Mouse (Mus musculus) CH12.LX (cell line): Measurements from ENCODE around the gene Cdc42. TPM values are rescaled to one million over a fixed set of nuclear protein-coding genes. Genes with fewer than 3 reads are reported as not detected.

Experiments used
- DNase-seq: peaks from one replicate; pipeline ENCODE4 v3.0.0-alpha.2; 2013; ENCODE audit errors: extremely low read depth
- H3K27ac ChIP-seq: 2 replicates; pipeline ENCODE4 v1.5.1; 2012; ENCODE audit warnings: low read depth, mild to moderate bottlenecking, control low read depth, moderate library complexity; ENCODE audit not compliant: insufficient read depth
- H3K27me3 ChIP-seq: replicated peaks from 2 replicates; pipeline ENCODE3; 2012; ENCODE audit warnings: inconsistent platforms
- H3K36me3 ChIP-seq, 2 experiments: replicated peaks in 1 of 2; 2 replicates each; pipeline versions ENCODE3 to v1.6.1; 2012; ENCODE audit warnings: inconsistent platforms in 1 of 2, low read length in 1 of 2, mild to moderate bottlenecking in 1 of 2, mixed read lengths in 1 of 2, moderate library complexity in 1 of 2; ENCODE audit not compliant: control insufficient read depth in 1 of 2, insufficient read depth in 1 of 2
- H3K4me1 ChIP-seq, 2 experiments: 2 replicates each; pipeline ENCODE4 v1.6.1; 2012; ENCODE audit warnings: inconsistent platforms in 1 of 2, moderate library complexity in 1 of 2; ENCODE audit not compliant: insufficient read depth in 2 of 2, control insufficient read depth in 1 of 2
- H3K4me2 ChIP-seq: 2 replicates; pipeline ENCODE4 v1.6.1; 2012; ENCODE audit warnings: low read depth, mild to moderate bottlenecking, control low read depth; ENCODE audit not compliant: poor library complexity, insufficient read depth, severe bottlenecking
- H3K4me3 ChIP-seq, 3 experiments: fragments of 150-350 bp in 1 of 3; sonication (generic) in 1 of 3; replicated peaks in 1 of 3; 2 replicates each; pipeline versions ENCODE3 to v1.5.1; 2011 to 2012; ENCODE audit warnings: low read depth in 2 of 3, low read length in 2 of 3, mild to moderate bottlenecking in 2 of 3, moderate library complexity in 2 of 3, control low read depth in 1 of 3, improper control_type of control experiment in 1 of 3, inconsistent platforms in 1 of 3, mixed read lengths in 1 of 3; ENCODE audit not compliant: poor library complexity in 1 of 3
- H3K79me2 ChIP-seq: replicated peaks from 2 replicates; pipeline ENCODE4 v1.6.1; 2012; ENCODE audit warnings: mild to moderate bottlenecking, moderate library complexity; ENCODE audit not compliant: control insufficient read depth, poor library complexity, insufficient read depth, severe bottlenecking; ENCODE audit errors: extremely low read depth
- H3K9ac ChIP-seq: 2 replicates; pipeline ENCODE4 v1.6.1; 2012; ENCODE audit warnings: low read depth, mild to moderate bottlenecking, control low read depth, moderate library complexity; ENCODE audit not compliant: insufficient read depth
- H3K9me3 ChIP-seq: replicated peaks from 2 replicates; pipeline ENCODE3; 2012; ENCODE audit warnings: low read length, inconsistent platforms, mixed read lengths
- BHLHE40 ChIP-seq: IDR thresholded peaks from 2 replicates; pipeline ENCODE4 v1.6.1; 2011; ENCODE audit warnings: mild to moderate bottlenecking, low read depth, low read length, improper control_type of control experiment
- CHD2 ChIP-seq: IDR thresholded peaks from 2 replicates; pipeline ENCODE4 v1.6.1; 2011; ENCODE audit warnings: low read length, improper control_type of control experiment
- CTCF ChIP-seq, 2 experiments: IDR thresholded peaks in 1 of 2; conservative IDR thresholded peaks in 1 of 2; 2 replicates each; pipeline ENCODE4 v1.5.1; 2011 to 2012; ENCODE audit warnings: low read depth in 2 of 2, low read length in 2 of 2, improper control_type of control experiment in 1 of 2, inconsistent platforms in 1 of 2, mild to moderate bottlenecking in 1 of 2, moderate library complexity in 1 of 2
- ELF1 ChIP-seq: IDR thresholded peaks from 2 replicates; pipeline ENCODE4 v1.6.1; 2014; ENCODE audit warnings: low read depth, mild to moderate bottlenecking, inconsistent platforms, low read length, improper control_type of control experiment
- EP300 ChIP-seq: IDR thresholded peaks from 2 replicates; pipeline ENCODE4 v1.6.1; 2011; ENCODE audit warnings: low read length, improper control_type of control experiment
- ETS1 ChIP-seq: conservative IDR thresholded peaks from 2 replicates; pipeline ENCODE4 v1.6.1; 2012; ENCODE audit warnings: low read depth, mild to moderate bottlenecking, inconsistent platforms, low read length, improper control_type of control experiment, moderate library complexity
- HCFC1 ChIP-seq: IDR thresholded peaks from 2 replicates; pipeline ENCODE4 v1.6.1; 2012; ENCODE audit warnings: low read depth, mild to moderate bottlenecking, inconsistent platforms, low read length, improper control_type of control experiment
- JUN ChIP-seq: IDR thresholded peaks from 2 replicates; pipeline ENCODE4 v1.6.1; 2011; ENCODE audit warnings: low read depth, mild to moderate bottlenecking, low read length, improper control_type of control experiment, moderate library complexity; ENCODE audit not compliant: insufficient read depth
- JUND ChIP-seq: conservative IDR thresholded peaks from 2 replicates; pipeline ENCODE4 v1.6.1; 2011; ENCODE audit warnings: low read depth, low read length, improper control_type of control experiment
- KAT2A ChIP-seq: IDR thresholded peaks from 2 replicates; pipeline ENCODE4 v1.6.1; 2012; ENCODE audit warnings: low read length, improper control_type of control experiment, inconsistent platforms; ENCODE audit not compliant: insufficient replicate concordance
- MAZ ChIP-seq: IDR thresholded peaks from 2 replicates; pipeline ENCODE4 v1.6.1; 2012; ENCODE audit warnings: low read depth, mild to moderate bottlenecking, inconsistent platforms, low read length, improper control_type of control experiment, moderate library complexity
- MEF2A ChIP-seq: IDR thresholded peaks from 2 replicates; pipeline ENCODE4 v1.6.1; 2014; ENCODE audit warnings: low read depth, mild to moderate bottlenecking, inconsistent platforms, low read length, improper control_type of control experiment, borderline replicate concordance
- MXI1 ChIP-seq: IDR thresholded peaks from 2 replicates; pipeline ENCODE4 v1.6.1; 2011; ENCODE audit warnings: mild to moderate bottlenecking, low read depth, low read length, improper control_type of control experiment
- MYC ChIP-seq: IDR thresholded peaks from 2 replicates; pipeline ENCODE4 v1.6.1; 2011; ENCODE audit warnings: low read depth, mild to moderate bottlenecking, improper control_type of control experiment, low read length
- NRF1 ChIP-seq: IDR thresholded peaks from 2 replicates; pipeline ENCODE4 v1.6.1; 2014; ENCODE audit warnings: low read depth, mild to moderate bottlenecking, inconsistent platforms, low read length, improper control_type of control experiment, moderate library complexity
- PAX5 ChIP-seq: IDR thresholded peaks from 2 replicates; pipeline ENCODE4 v1.6.1; 2012; ENCODE audit warnings: low read length, inconsistent platforms, mixed read lengths
- RCOR1 ChIP-seq: conservative IDR thresholded peaks from 2 replicates; pipeline ENCODE4 v1.6.1; 2012; ENCODE audit warnings: low read depth, mild to moderate bottlenecking, inconsistent platforms, low read length, improper control_type of control experiment
- SMC3 ChIP-seq: IDR thresholded peaks from 2 replicates; pipeline ENCODE4 v1.6.1; 2011; ENCODE audit warnings: low read depth, low read length, improper control_type of control experiment
- TBP ChIP-seq: conservative IDR thresholded peaks from 2 replicates; pipeline ENCODE4 v1.6.1; 2011; ENCODE audit warnings: low read depth, low read length, improper control_type of control experiment
- TCF12 ChIP-seq: IDR thresholded peaks from 2 replicates; pipeline ENCODE4 v1.6.1; 2014; ENCODE audit warnings: low read depth, mild to moderate bottlenecking, inconsistent platforms, low read length, improper control_type of control experiment
- UBTF ChIP-seq: IDR thresholded peaks from 2 replicates; pipeline ENCODE4 v1.6.1; 2012; ENCODE audit warnings: low read depth, mild to moderate bottlenecking, inconsistent platforms, low read length, improper control_type of control experiment, moderate library complexity
- USF1 ChIP-seq: IDR thresholded peaks from 2 replicates; pipeline ENCODE4 v1.6.1; 2014; ENCODE audit warnings: low read depth, mild to moderate bottlenecking, inconsistent platforms, low read length, improper control_type of control experiment
- ZMIZ1 ChIP-seq: IDR thresholded peaks from 2 replicates; pipeline ENCODE4 v1.6.1; 2012; ENCODE audit warnings: low read depth, mild to moderate bottlenecking, inconsistent platforms, low read length, improper control_type of control experiment
- ZNF384 ChIP-seq: IDR thresholded peaks from 2 replicates; pipeline ENCODE4 v1.6.1; 2012; ENCODE audit warnings: low read depth, low read length, improper control_type of control experiment, inconsistent platforms
- dilution Hi-C: fragments of 300-500 bp; cut with MboI; formaldehyde crosslinking; loops from 2 replicates; pipeline ENCODE4 v1.14.3; 2020; ENCODE audit warnings: low sequenced_read_pairs; ENCODE audit not compliant: extremely low pct_unique_long_range_greater_than_20kb, extremely low pct_ligation_motif_present
- in situ Hi-C: fragments of 300-500 bp; cut with MboI; formaldehyde crosslinking; loops from 3 replicates; pipeline ENCODE4 v1.14.3; 2019; ENCODE audit warnings: low sequenced_read_pairs, low pct_ligation_motif_present, low pct_unique_long_range_greater_than_20kb, mixed read lengths
- polyA plus RNA-seq: library from polyadenylated mRNA; unstranded; fragments of >175 nt; gene quantifications from 2 replicates; pipeline ENCODE4 v1.2.1, GENCODE M21; 2012; ENCODE audit warnings: low read depth; ENCODE audit not compliant: insufficient read length
- total RNA-seq, 2 experiments: library from RNA; depleted of rRNA; stranded (reverse); fragments of 300-350 nt in 1 of 2; fragments of >200 nt in 1 of 2; gene quantifications; 2 replicates each; pipeline ENCODE4 v1.2.3; 2012 to 2014

Cdc42 gene
- total and polyA plus RNA-seq, 3 experiments, result 209 to 594 (median 378) TPM

DNA sequence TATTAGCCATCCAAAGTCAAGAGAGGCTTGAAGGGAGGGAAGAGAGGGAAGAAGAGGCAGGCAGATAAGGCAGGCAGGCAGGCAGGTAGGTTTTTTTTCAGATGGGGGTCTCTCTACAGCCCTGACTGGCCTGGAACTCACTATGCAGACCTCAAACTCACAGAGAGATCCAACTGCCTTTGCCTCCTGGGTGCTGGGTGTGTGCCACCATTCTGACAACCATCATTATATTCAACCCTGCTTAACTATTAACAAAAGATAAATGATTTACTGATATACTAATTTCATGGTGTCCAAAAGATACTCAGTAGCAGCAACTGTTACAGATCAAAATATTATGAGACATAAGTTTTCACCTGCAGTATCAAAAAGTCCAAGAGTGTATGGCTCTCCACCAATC, 25.5 kb downstream of the Cdc42 start:
- no peak overlapping the region for H3K9ac ChIP-seq
- TF ChIP-seq TCF12 (no peak), MYC (no peak), JUND (no peak), TBP (no peak), ETS1 (no peak), USF1 (no peak), CHD2 (no peak), NRF1 (no peak), SMC3 (no peak), MAZ (no peak), RCOR1 (no peak), JUN (no peak), HCFC1 (no peak), ELF1 (no peak), EP300 (no peak), KAT2A (no peak), ZNF384 (no peak), CTCF (conservative IDR thresholded peaks at IDR 0.05 in 1 of 2, IDR thresholded peaks at IDR 0.05 in 1 of 2; ENCODE audit: low read depth in 2 of 2, low read length in 2 of 2) (no peak), MXI1 (no peak)
- in situ Hi-C loops, result no loop called here
- H3K9me3 ChIP-seq, result no peaks in the 10 kb centered on the region
- H3K4me2 ChIP-seq, result no peak overlapping the region
- H3K4me1 ChIP-seq, result no peaks in the 10 kb centered on the region
- dilution Hi-C loops, result no loop called here
- peaks cover 62% of the 10 kb centered on the region for H3K79me2 ChIP-seq
- no peaks in the 10 kb centered on the region for H3K27me3 ChIP-seq
- no peak overlapping the region for H3K4me3 ChIP-seq
- H3K36me3 ChIP-seq, result peaks cover 44 to 88% of the 10 kb centered on the region in 2 experiments
- no peak overlapping the region for H3K27ac ChIP-seq
- no peak for DNase-seq

DNA sequence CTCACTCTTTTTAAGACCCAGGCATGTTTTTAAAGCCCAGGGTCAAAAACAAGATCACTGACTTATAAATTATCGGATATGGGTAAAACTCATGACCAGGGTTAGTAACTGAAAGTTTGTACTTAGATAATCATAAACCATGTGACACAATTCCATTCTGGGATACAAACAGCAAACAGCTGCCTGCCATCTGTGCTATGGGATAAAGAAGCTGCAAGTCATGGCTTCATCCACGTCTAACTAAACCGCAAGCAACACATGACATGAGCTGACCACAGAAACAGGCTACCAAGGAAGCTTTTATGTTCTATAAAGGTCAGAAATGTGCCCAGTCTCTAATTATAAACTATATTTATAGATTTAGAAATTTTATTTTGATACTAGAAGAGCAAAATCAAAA, 31.0 kb downstream of the Cdc42 start:
- H3K4me3 ChIP-seq, result no peak overlapping the region
- in situ Hi-C loops (no loop called here), dilution Hi-C loops (no loop called here)
- H3K79me2 ChIP-seq, result peaks cover 35% of the 10 kb centered on the region
- TF ChIP-seq BHLHE40 (no peak), MEF2A (no peak), TCF12 (no peak), RCOR1 (no peak), ZMIZ1 (no peak), NRF1 (no peak), UBTF (no peak), MYC (no peak), PAX5 (no peak)
- H3K9ac ChIP-seq, result no peak overlapping the region
- no peaks in the 10 kb centered on the region for H3K9me3 ChIP-seq
- no peak overlapping the region for H3K27ac ChIP-seq
- H3K36me3 ChIP-seq, result peaks cover 53 to 87% of the 10 kb centered on the region in 2 experiments
- H3K27me3 ChIP-seq, result no peaks in the 10 kb centered on the region
- no peak overlapping the region for H3K4me2 ChIP-seq
- no peak for DNase-seq
- H3K4me1 ChIP-seq, result no peaks in the 10 kb centered on the region
